Mouse (Mus musculus): ENCODE measurements around the gene Tmf1. TPM values are rescaled to one million over a fixed set of nuclear protein-coding genes. Genes with fewer than 3 reads are reported as not detected.

Gene Tmf1
- polyA plus RNA-seq, 1 experiment: 3.8 TPM

GRCm38 (mm10) chr6:97124336-97125010 lies 54.4 kb downstream of the Tmf1 start:
- Histone ChIP-seq H3K4me1 (ENCODE audit: control insufficient read depth, insufficient read depth, low read length) (no peaks in the 10 kb centered on the region), H3K4me3 (replicated peaks; ENCODE audit: extremely low read depth, low read depth, low read length) (no peak overlapping the region)
- WGBS: 59% methylated on average over 10 of the region's 10 CpGs
- TF ChIP-seq POLR2A (IDR thresholded peaks at IDR 0.05; ENCODE audit: borderline replicate concordance, extremely low read depth, low read depth, low read length) (no peak), CTCF (IDR thresholded peaks at IDR 0.05; ENCODE audit: insufficient read depth, low read length) (no peak)
- DNase-seq: no peak

- WGBS: 60% methylated on average over 4 of the region's 4 CpGs
- Histone ChIP-seq H3K4me1 (ENCODE audit: control insufficient read depth, insufficient read depth, low read length) (no peaks in the 10 kb centered on the region; the same call in 1 of the 2 replicates), H3K4me3 (replicated peaks; ENCODE audit: extremely low read depth, low read depth, low read length) (no peak overlapping the region)
- no peak for DNase-seq
- TF ChIP-seq CTCF (IDR thresholded peaks at IDR 0.05; ENCODE audit: insufficient read depth, low read length): no peak
These were observed 58.0 kb downstream of the Tmf1 start for GRCm38 (mm10) chr6:97120922-97121321.

GRCm38 (mm10) chr6:97118327-97118726 lies 60.6 kb downstream of the Tmf1 start:
- TF ChIP-seq CTCF (IDR thresholded peaks at IDR 0.05; ENCODE audit: insufficient read depth, low read length): no peak
- no peak for TF ChIP-seq POLR2A (IDR thresholded peaks at IDR 0.05; ENCODE audit: borderline replicate concordance, extremely low read depth, low read depth, low read length)
- Histone ChIP-seq H3K4me3 (replicated peaks; ENCODE audit: extremely low read depth, low read depth, low read length) (no peak overlapping the region), H3K4me1 (ENCODE audit: control insufficient read depth, insufficient read depth, low read length) (no peaks in the 10 kb centered on the region; the same call in 1 of the 2 replicates)
- 94% methylated on average over 3 of the region's 3 CpGs for WGBS
- DNase-seq: no peak

GRCm38 (mm10) chr6:97116896-97117295 lies 62.0 kb downstream of the Tmf1 start:
- TF ChIP-seq POLR2A (IDR thresholded peaks at IDR 0.05; ENCODE audit: borderline replicate concordance, extremely low read depth, low read depth, low read length) (no peak), CTCF (IDR thresholded peaks at IDR 0.05; ENCODE audit: insufficient read depth, low read length) (no peak)
- 52% methylated on average over 5 of the region's 5 CpGs for WGBS

GRCm38 (mm10) chr6:97114821-97115220 lies 64.1 kb downstream of the Tmf1 start:
- no peak overlapping the region for H3K4me3 ChIP-seq (replicated peaks; ENCODE audit: extremely low read depth, low read depth, low read length)
- WGBS: 56% methylated on average over 3 of the region's 3 CpGs
- TF ChIP-seq POLR2A (IDR thresholded peaks at IDR 0.05; ENCODE audit: borderline replicate concordance, extremely low read depth, low read depth, low read length): no peak
- TF ChIP-seq CTCF (IDR thresholded peaks at IDR 0.05; ENCODE audit: insufficient read depth, low read length): 0 out of 2 replicates have a peak, but pooled peaks have one; percentile 22
- H3K4me1 ChIP-seq (ENCODE audit: control insufficient read depth, insufficient read depth, low read length): no peaks in the 10 kb centered on the region; the same call in 1 of the 2 replicates
- DNase-seq: no peak

More at GRCm38 (mm10) chr6:97116896-97117295, 62.0 kb downstream of the Tmf1 start:
- Histone ChIP-seq H3K4me1 (ENCODE audit: control insufficient read depth, insufficient read depth, low read length) (no peaks in the 10 kb centered on the region; the same call in 1 of the 2 replicates), H3K4me3 (replicated peaks; ENCODE audit: extremely low read depth, low read depth, low read length) (no peak overlapping the region)
- no peak for DNase-seq

GRCm38 (mm10) chr6:97112177-97112576 lies 66.7 kb downstream of the Tmf1 start:
- DNase-seq: no peak
- WGBS: 90% methylated on average over 8 of the region's 8 CpGs
- Histone ChIP-seq H3K4me1 (ENCODE audit: control insufficient read depth, insufficient read depth, low read length) (no peaks in the 10 kb centered on the region; the same call in 1 of the 2 replicates), H3K4me3 (replicated peaks; ENCODE audit: extremely low read depth, low read depth, low read length) (no peak overlapping the region)
- no peak for TF ChIP-seq POLR2A (IDR thresholded peaks at IDR 0.05; ENCODE audit: borderline replicate concordance, extremely low read depth, low read depth, low read length)

GRCm38 (mm10) chr6:97106777-97107176 lies 72.1 kb downstream of the Tmf1 start:
- TF ChIP-seq CTCF (IDR thresholded peaks at IDR 0.05; ENCODE audit: insufficient read depth, low read length): peak; percentile 39; the same call in 1 of the 2 replicates
- TF ChIP-seq POLR2A (IDR thresholded peaks at IDR 0.05; ENCODE audit: borderline replicate concordance, extremely low read depth, low read depth, low read length): no peak
- WGBS: 14% methylated on average over 2 of the region's 2 CpGs
- no peak overlapping the region for H3K4me3 ChIP-seq (replicated peaks; ENCODE audit: extremely low read depth, low read depth, low read length)
- DNase-seq: no peak
- no peaks in the 10 kb centered on the region for H3K4me1 ChIP-seq (ENCODE audit: control insufficient read depth, insufficient read depth, low read length)

- WGBS: 78% methylated on average over 8 of the region's 8 CpGs
- no peak for DNase-seq
- H3K4me3 ChIP-seq (replicated peaks; ENCODE audit: extremely low read depth, low read depth, low read length): no peak overlapping the region
- H3K4me1 ChIP-seq (ENCODE audit: control insufficient read depth, insufficient read depth, low read length): no peaks in the 10 kb centered on the region
- TF ChIP-seq CTCF (IDR thresholded peaks at IDR 0.05; ENCODE audit: insufficient read depth, low read length) (no peak), POLR2A (IDR thresholded peaks at IDR 0.05; ENCODE audit: borderline replicate concordance, extremely low read depth, low read depth, low read length) (no peak)
These were observed 72.8 kb downstream of the Tmf1 start for GRCm38 (mm10) chr6:97106106-97106505.

- 70% methylated on average over 7 of the region's 7 CpGs for WGBS
- no peak for DNase-seq
These were observed 74.6 kb downstream of the Tmf1 start for GRCm38 (mm10) chr6:97104264-97104852.

More at GRCm38 (mm10) chr6:97104264-97104852, 74.6 kb downstream of the Tmf1 start:
- no peak overlapping the region for H3K4me3 ChIP-seq (replicated peaks; ENCODE audit: extremely low read depth, low read depth, low read length)
- TF ChIP-seq POLR2A (IDR thresholded peaks at IDR 0.05; ENCODE audit: borderline replicate concordance, extremely low read depth, low read depth, low read length): no peak
- peak; percentile 69 for TF ChIP-seq CTCF (IDR thresholded peaks at IDR 0.05; ENCODE audit: insufficient read depth, low read length)
- H3K4me1 ChIP-seq (ENCODE audit: control insufficient read depth, insufficient read depth, low read length): no peaks in the 10 kb centered on the region

Other genes with a start within 250 kb of the Tmf1 start
- 0.09 TPM in 1 of 2 replicates, not detected in the other for gene Fam19a4, start 118.7 kb downstream of the Tmf1 start, polyA plus RNA-seq (2012; rRNA removed)
- 19.9 and 34.7 TPM in 2 replicates for gene Eogt, start 29.9 kb downstream of the Tmf1 start, polyA plus RNA-seq (2012; rRNA removed)
- 7.1 and 14.6 TPM in 2 replicates for gene Uba3, start 26.5 kb upstream of the Tmf1 start, polyA plus RNA-seq (2012; rRNA removed)
- 63.2 and 80.0 TPM in 2 replicates for gene Arl6ip5, start 31.6 kb upstream of the Tmf1 start, polyA plus RNA-seq (2012; rRNA removed)
- gene Lmod3, start 73.6 kb upstream of the Tmf1 start, polyA plus RNA-seq (2012; rRNA removed): 0.22 and 2.0 TPM in 2 replicates